In the genomic region with DNA sequence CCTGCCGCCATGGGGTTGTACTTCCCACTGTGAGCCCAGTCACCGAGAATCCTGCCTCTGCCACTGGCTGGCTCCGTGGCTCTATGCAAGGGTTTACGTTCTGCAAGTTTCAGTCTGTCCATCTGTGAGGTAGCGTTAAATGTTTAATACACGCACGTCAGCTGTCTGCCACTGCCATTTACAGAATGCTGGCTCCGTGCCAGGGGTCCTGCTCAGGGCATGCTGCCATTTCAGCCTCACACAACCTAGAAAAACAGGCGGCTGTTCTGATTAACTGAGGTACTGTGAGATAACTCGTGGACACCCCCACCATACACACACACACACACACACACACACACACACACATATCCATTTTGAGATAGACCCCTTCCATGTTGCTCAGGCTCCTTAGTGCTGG, we compare ENCODE assay signal across 8 mouse cellular contexts. TPM values are rescaled to one million over a fixed set of nuclear protein-coding genes. Genes with fewer than 3 reads are reported as not detected.
DNase-seq lines count a peak whose midpoint lies in the region; ATAC-seq and TF ChIP-seq lines count a peak whose summit lies in the region.

No protein-coding gene starts in this region.

- no peak overlapping the region for H3K4me2 ChIP-seq in forebrain, embryonic 16.5 days (ENCODE audit: low read length)
- H3K4me2 ChIP-seq in limb, embryonic 12.5 days = peak overlapping the region; percentile 17; the same call in 1 of the 2 replicates

- no peak overlapping the region for H3K4me3 ChIP-seq in forebrain, embryonic 16.5 days (replicated peaks; ENCODE audit: low read length)
- no peak overlapping the region for H3K4me3 ChIP-seq in limb, embryonic 12.5 days (replicated peaks)

- H3K9ac ChIP-seq in forebrain, embryonic 16.5 days (replicated peaks; ENCODE audit: low read depth, low read length) = no peak overlapping the region
- no peak overlapping the region for H3K9ac ChIP-seq in limb, embryonic 12.5 days (replicated peaks)

- H3K27ac ChIP-seq in forebrain, embryonic 16.5 days (ENCODE audit: low read length) = 0 out of 2 replicates have a peak overlapping the region, but pooled peaks have one; percentile 30
- H3K27ac ChIP-seq in limb, embryonic 12.5 days = peak overlapping the region; percentile 64; the same call in 1 of the 2 replicates

- no peaks in the 10 kb centered on the region for H3K36me3 ChIP-seq in forebrain, embryonic 16.5 days (ENCODE audit: control insufficient read depth, insufficient read depth)
- H3K36me3 ChIP-seq in limb, embryonic 12.5 days = no peaks in the 10 kb centered on the region

- no peaks in the 10 kb centered on the region for H3K9me3 ChIP-seq in forebrain, embryonic 16.5 days (ENCODE audit: control insufficient read depth, low read length)
- no peaks in the 10 kb centered on the region for H3K9me3 ChIP-seq in limb, embryonic 12.5 days

- no peak; the same call in 1 of the 2 replicates for ATAC-seq in forebrain, embryonic 16.5 days
- ATAC-seq in limb, embryonic 12.5 days (ENCODE audit: insufficient number of reproducible peaks, insufficient read depth, low FRiP score, low TSS enrichment, low read depth) = no peak

- H3K4me1 ChIP-seq in forebrain, embryonic 16.5 days (replicated peaks; ENCODE audit: control insufficient read depth, insufficient read depth, low read length) = peaks cover 13% of the 10 kb centered on the region
- H3K4me1 ChIP-seq in limb, embryonic 12.5 days (replicated peaks) = peaks cover 32% of the 10 kb centered on the region

- TF ChIP-seq CTCF in brain, embryonic 14.5 days (IDR thresholded peaks at IDR 0.05; ENCODE audit: borderline replicate concordance, extremely low read depth, insufficient read depth, insufficient read length) = no peak

- TF ChIP-seq POLR2A in brain, embryonic 14.5 days (IDR thresholded peaks at IDR 0.05; ENCODE audit: borderline replicate concordance, extremely low read depth, insufficient read depth, insufficient read length, poor library complexity, severe bottlenecking) = no peak

- H3K27me3 ChIP-seq in forebrain, embryonic 16.5 days (replicated peaks; ENCODE audit: control insufficient read depth, insufficient read depth, low read length) = peaks cover 3% of the 10 kb centered on the region; the same call in 1 of the 2 replicates
- no peaks in the 10 kb centered on the region for H3K27me3 ChIP-seq in limb, embryonic 12.5 days

- 12% methylated on average over 10 of the region's 10 CpGs for WGBS in forebrain, embryonic 16.5 days
- WGBS in limb, embryonic 12.5 days = 27% methylated on average over 10 of the region's 10 CpGs

- peak; percentile 94 for DNase-seq in heart, adult 11 months
- no peak for DNase-seq in heart, adult 8-10 months (ENCODE audit: low spot score)
- peak; percentile 77 for DNase-seq in brain, embryonic 14.5 days (ENCODE audit: low read depth)
- no peak for DNase-seq in layer of hippocampus, postnatal 25 days (ENCODE audit: extremely low spot score in 1 of 2, low spot score in 1 of 2)
- DNase-seq in spleen, adult 12 weeks (ENCODE audit: low spot score) = no peak
- DNase-seq in urinary bladder, postnatal 36 days (ENCODE audit: low spot score in 2 of 2) = no peak

RNA-seq across cellular contexts. Expression of a gene that starts 8.2 kb away (rescaled TPM):
- total RNA-seq in heart, adult 8-10 months (2022) = 10 to 100 TPM; 37.5 to 52.5 (median 45.0) TPM
- polyA plus RNA-seq in brain, embryonic 14.5 days (2012; rRNA removed) = 20.9 and 43.2 TPM in 2 replicates
- 13.0 and 13.7 TPM in 2 replicates for polyA plus RNA-seq in forebrain, embryonic 16.5 days (2015; fragmentation: Nextera tagmentation; extraction: Ambion mirVana)
- 13.2 and 14.5 TPM in 2 replicates for polyA plus RNA-seq in limb, embryonic 12.5 days (2016; fragmentation: Nextera tagmentation; extraction: Ambion mirVana)
- total RNA-seq in layer of hippocampus, postnatal 25 days (2021) = 100 to 1,000 TPM in 1 of 2 experiments, 10 to 100 TPM in 1; 96.9 to 109 TPM

RNA-seq across cellular contexts. Expression of a gene that starts 29.0 kb away (rescaled TPM):
- total RNA-seq in heart, adult 8-10 months (2022) = 1 to 10 TPM in 1 of 4 experiments, under 1 TPM in 3; 0.14 to 2.5 (median 0.49) TPM
- 0.09 and 0.15 TPM in 2 replicates for polyA plus RNA-seq in brain, embryonic 14.5 days (2012; rRNA removed)
- not detected in 2 replicates for polyA plus RNA-seq in forebrain, embryonic 16.5 days (2015; fragmentation: Nextera tagmentation; extraction: Ambion mirVana)
- 0.26 and 0.36 TPM in 2 replicates for polyA plus RNA-seq in limb, embryonic 12.5 days (2016; fragmentation: Nextera tagmentation; extraction: Ambion mirVana)
- under 1 TPM; 0.07 to 0.14 TPM for total RNA-seq in layer of hippocampus, postnatal 25 days (2021)

Comparison
In these comparisons a context has a peak if more than half of its experiments do, and no peak if none do; other contexts are left out.
1. DNase-seq: peak in heart, adult 11 months (single experiment) and brain, embryonic 14.5 days (single experiment); none in heart, adult 8-10 months (single experiment), layer of hippocampus, postnatal 25 days (0 of 2), spleen, adult 12 weeks (single experiment) and urinary bladder, postnatal 36 days (0 of 2).